Mouse (Mus musculus): ENCODE data around the gene Ankrd28. TPM values are rescaled to one million over a fixed set of nuclear protein-coding genes. Genes with fewer than 3 reads are reported as not detected.
A peak's percentile ranks its signal among the peaks of the same experiment; 100 is the strongest.
"Not testable (repeated sequence)": the region's sequence is repeated elsewhere in the genome, so short reads cannot be mapped to it uniquely, and the experiment has no call there.

Gene Ankrd28
- 7.3 and 8.4 TPM in 2 replicates for polyA plus RNA-seq (2015; fragmentation: Nextera tagmentation; extraction: Ambion mirVana)

DNA sequence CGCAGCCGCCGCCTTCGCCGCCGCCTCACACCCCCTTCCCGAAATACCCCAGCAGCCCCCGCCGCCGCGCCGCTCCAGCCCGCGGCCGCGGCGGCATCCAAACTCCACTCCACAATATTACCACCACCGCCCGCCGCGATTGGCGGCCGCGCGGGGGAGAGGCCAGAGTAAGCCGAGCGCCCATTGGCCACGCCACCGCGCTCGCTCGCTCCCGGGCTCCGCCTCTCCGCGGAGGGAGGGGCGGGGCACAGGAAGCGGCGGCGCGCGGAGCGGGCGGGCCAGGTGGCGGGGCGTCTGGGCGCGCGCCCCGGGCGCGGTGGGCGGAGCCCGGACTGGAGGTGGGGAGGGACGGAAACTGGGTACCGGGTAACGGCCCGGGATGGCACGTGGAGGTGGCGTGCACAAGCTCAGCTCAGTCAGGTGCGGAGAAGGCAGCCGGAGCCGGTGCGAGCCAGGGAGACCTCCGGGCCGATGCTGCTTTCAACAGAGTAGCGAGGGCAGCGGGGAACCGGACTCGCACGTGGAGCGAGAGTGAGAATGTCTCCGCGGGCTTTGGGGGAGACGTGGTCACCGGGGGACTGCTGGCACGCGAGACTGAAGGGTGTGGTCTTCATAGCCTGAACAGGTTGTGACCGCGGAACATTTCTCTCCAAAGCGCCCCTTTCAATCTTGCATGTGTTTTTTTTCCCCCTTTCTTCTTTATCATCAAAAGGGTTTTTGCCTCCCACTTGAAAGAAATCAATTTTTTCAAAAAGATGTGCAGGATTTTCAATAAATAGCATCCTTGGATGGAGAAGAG, at the start of gene Ankrd28:
Ankrd28 (minus strand) TSS at position 81 of the 799 bp plus-strand sequence.
- no peaks in the 10 kb centered on the region for H3K36me3 ChIP-seq
- WGBS: 1% methylated on average over 78 of the region's 81 CpGs
- H3K27ac ChIP-seq: peak within 1 kb of the TSS; percentile 97
- 0 out of 2 replicates have a peak, but pooled peaks cover 6% of the 10 kb centered on the region for H3K4me1 ChIP-seq
- no peaks in the 10 kb centered on the region for H3K9me3 ChIP-seq (replicated peaks)
- H3K27me3 ChIP-seq: no peaks in the 10 kb centered on the region
- H3K4me2 ChIP-seq: peak within 1 kb of the TSS; percentile 92
- H3K4me3 ChIP-seq (replicated peaks): peak within 1 kb of the TSS; percentile 96
- ATAC-seq (replicated peaks; ENCODE audit: low FRiP score): peak; percentile 98
- peak within 1 kb of the TSS; percentile 82 for H3K9ac ChIP-seq

DNA sequence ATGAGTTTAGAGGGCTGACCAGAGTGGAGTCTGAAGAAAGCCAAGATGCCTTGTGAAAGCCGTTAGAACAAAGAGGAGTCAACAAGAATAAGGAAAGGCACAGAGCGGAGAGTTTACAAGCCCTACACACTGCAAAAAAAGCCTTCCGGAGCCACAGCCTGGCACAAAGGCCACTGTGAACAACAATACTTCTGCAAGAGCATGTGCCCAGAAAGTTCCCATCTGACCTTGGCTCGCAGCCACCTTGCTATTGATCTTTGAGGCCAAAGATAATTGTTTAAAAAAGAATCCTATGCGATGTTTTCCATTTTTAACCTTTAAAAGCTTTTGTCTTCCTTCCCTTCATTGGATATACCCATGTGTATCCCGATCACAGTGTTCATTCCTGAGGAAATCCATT, 49.0 kb upstream of the Ankrd28 start:
- 85% methylated on average over 6 of the region's 6 CpGs for WGBS
- no peak overlapping the region for H3K4me2 ChIP-seq
- no peaks in the 10 kb centered on the region for H3K27me3 ChIP-seq
- no peak overlapping the region for H3K27ac ChIP-seq
- ATAC-seq (replicated peaks; ENCODE audit: low FRiP score): no peak
- H3K4me1 ChIP-seq: no peaks in the 10 kb centered on the region
- H3K4me3 ChIP-seq (replicated peaks): no peak overlapping the region
- H3K9ac ChIP-seq: no peak overlapping the region
- H3K9me3 ChIP-seq (replicated peaks): no peaks in the 10 kb centered on the region
- H3K36me3 ChIP-seq: no peaks in the 10 kb centered on the region

DNA sequence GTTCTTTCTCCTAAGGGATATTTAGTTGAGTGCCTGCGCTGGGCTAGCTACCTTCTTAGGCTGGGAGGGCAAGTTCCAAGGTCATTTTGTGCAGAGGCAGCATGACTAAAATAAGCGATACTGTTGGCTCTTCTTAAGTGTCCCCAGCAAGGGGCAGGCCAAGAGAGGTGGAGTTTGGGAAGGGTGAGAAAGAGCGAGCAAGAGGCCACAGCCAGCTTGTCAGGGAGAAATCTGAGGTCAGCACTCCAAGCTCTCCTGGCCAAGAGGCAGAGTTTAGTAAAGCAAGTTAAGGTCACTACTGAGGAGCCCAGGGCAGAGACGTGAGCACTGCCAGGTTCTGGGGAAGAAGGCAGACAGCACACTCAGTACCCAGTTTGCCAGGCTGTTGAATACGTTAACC, 41.7 kb upstream of the Ankrd28 start:
- Histone ChIP-seq H3K4me1 (0 out of 2 replicates have a peak, but pooled peaks cover 4% of the 10 kb centered on the region), H3K36me3 (no peaks in the 10 kb centered on the region), H3K27ac (no peak overlapping the region), H3K4me3 (replicated peaks) (no peak overlapping the region), H3K4me2 (no peak overlapping the region), H3K9me3 (replicated peaks) (peaks cover 1% of the 10 kb centered on the region; the same call in 1 of the 2 replicates), H3K9ac (no peak overlapping the region), H3K27me3 (no peaks in the 10 kb centered on the region)
- no peak for ATAC-seq (replicated peaks; ENCODE audit: low FRiP score)
- WGBS: 75% methylated on average over 5 of the region's 5 CpGs

DNA sequence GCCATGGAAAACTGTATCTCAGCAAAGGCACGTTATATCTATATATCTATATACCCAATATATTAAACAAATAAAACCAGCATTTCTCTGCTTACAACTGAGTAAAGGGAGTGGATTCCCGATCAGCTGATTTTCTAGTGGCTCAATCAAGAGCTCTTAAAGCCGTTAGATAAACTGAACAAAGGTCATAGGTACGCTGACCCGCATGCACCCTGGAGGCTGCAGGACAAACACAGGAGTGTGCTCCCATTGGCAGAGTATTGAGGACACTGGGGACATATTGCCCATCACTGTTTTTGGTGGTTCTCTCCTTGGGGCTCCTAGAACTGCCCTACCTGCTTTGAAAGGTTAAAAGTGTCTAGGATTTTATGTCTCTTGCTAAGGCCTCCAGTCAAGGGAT, 40.0 kb upstream of the Ankrd28 start:
- Histone ChIP-seq H3K36me3 (no peaks in the 10 kb centered on the region), H3K4me3 (replicated peaks) (no peak overlapping the region), H3K9ac (no peak overlapping the region), H3K4me1 (0 out of 2 replicates have a peak, but pooled peaks cover 4% of the 10 kb centered on the region), H3K4me2 (no peak overlapping the region), H3K27me3 (no peaks in the 10 kb centered on the region), H3K9me3 (replicated peaks) (peaks cover 15% of the 10 kb centered on the region), H3K27ac (no peak overlapping the region)
- ATAC-seq (replicated peaks; ENCODE audit: low FRiP score): no peak
- 86% methylated on average over 5 of the region's 5 CpGs for WGBS

DNA sequence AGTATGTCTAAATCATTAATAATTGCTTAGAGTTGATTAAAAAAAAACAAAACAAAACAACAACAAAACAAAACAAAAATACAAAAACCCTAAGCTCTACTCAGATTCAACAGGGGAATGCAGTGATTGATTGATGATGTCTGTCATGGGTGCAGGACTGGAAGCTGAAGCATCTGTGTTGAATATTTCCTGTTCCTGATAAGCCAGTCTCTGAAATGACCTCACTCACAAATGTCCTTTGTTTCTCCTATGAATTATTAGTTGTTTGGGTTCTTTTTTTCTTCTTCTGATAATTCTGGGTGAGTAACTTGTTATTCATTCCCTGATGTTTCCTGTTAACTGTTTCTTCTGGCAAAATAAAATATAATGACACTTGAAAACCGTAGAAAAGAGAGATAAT, 38.1 kb upstream of the Ankrd28 start:
- no peak for ATAC-seq (replicated peaks; ENCODE audit: low FRiP score)
- no peak overlapping the region for H3K27ac ChIP-seq
- H3K4me1 ChIP-seq: 0 out of 2 replicates have a peak, but pooled peaks cover 4% of the 10 kb centered on the region
- H3K36me3 ChIP-seq: no peaks in the 10 kb centered on the region
- H3K4me3 ChIP-seq (replicated peaks): no peak overlapping the region
- H3K9ac ChIP-seq: no peak overlapping the region
- WGBS: 44% methylated on average over 1 of the region's 1 CpGs
- H3K27me3 ChIP-seq: no peaks in the 10 kb centered on the region
- no peak overlapping the region for H3K4me2 ChIP-seq
- peaks cover 18% of the 10 kb centered on the region for H3K9me3 ChIP-seq (replicated peaks)

DNA sequence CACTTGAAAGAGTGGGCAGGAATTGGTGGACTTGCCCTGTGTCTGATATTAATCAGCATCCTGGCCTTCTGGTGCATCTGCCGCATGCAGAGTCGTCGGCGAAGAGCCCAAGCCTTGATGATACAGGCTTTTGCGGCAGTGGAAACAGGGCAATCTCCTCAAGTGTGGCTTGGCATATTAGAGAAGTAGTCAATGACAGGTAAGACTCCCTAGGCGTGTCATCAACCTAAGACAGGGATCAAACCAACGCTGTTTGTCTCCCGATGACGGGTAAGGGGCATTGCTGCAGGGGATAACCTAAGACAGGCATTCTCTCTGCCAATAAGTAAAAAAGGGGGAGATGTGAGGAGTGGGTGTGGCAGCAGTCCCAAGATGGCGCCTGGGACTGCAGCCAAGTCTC, 35.9 kb upstream of the Ankrd28 start:
- H3K4me2 ChIP-seq; ATAC-seq (replicated peaks; ENCODE audit: low FRiP score); H3K27me3 ChIP-seq; H3K27ac ChIP-seq; H3K36me3 ChIP-seq; H3K9ac ChIP-seq; H3K4me1 ChIP-seq; H3K4me3 ChIP-seq (replicated peaks): not testable (repeated sequence)
- H3K9me3 ChIP-seq (replicated peaks): peaks cover 27% of the 10 kb centered on the region
- 93% methylated on average over 10 of the region's 10 CpGs for whole genome bisulfite sequencing

GRCm38 (mm10) chr14:31858679-31859078, 28.2 kb upstream of the Ankrd28 start:
- Histone ChIP-seq H3K4me3 (replicated peaks) (no peak overlapping the region), H3K36me3 (no peaks in the 10 kb centered on the region), H3K9ac (no peak overlapping the region), H3K27me3 (no peaks in the 10 kb centered on the region), H3K4me1 (peaks cover 11% of the 10 kb centered on the region; the same call in 1 of the 2 replicates), H3K9me3 (replicated peaks) (peaks cover 9% of the 10 kb centered on the region; the same call in 1 of the 2 replicates), H3K27ac (no peak overlapping the region), H3K4me2 (no peak overlapping the region)
- WGBS: 93% methylated on average over 2 of the region's 2 CpGs
- no peak for ATAC-seq (replicated peaks; ENCODE audit: low FRiP score)

- Histone ChIP-seq H3K4me2 (no peak overlapping the region), H3K9me3 (replicated peaks) (peaks cover 7% of the 10 kb centered on the region; the same call in 1 of the 2 replicates), H3K36me3 (no peaks in the 10 kb centered on the region), H3K27ac (0 out of 2 replicates have a peak overlapping the region, but pooled peaks have one; percentile 9), H3K27me3 (no peaks in the 10 kb centered on the region), H3K4me1 (peaks cover 11% of the 10 kb centered on the region; the same call in 1 of the 2 replicates), H3K9ac (no peak overlapping the region), H3K4me3 (replicated peaks) (no peak overlapping the region)
- 58% methylated on average over 11 of the region's 11 CpGs for WGBS
- no peak for ATAC-seq (replicated peaks; ENCODE audit: low FRiP score)
These were observed 26.9 kb upstream of the Ankrd28 start for GRCm38 (mm10) chr14:31857096-31857975.

DNA sequence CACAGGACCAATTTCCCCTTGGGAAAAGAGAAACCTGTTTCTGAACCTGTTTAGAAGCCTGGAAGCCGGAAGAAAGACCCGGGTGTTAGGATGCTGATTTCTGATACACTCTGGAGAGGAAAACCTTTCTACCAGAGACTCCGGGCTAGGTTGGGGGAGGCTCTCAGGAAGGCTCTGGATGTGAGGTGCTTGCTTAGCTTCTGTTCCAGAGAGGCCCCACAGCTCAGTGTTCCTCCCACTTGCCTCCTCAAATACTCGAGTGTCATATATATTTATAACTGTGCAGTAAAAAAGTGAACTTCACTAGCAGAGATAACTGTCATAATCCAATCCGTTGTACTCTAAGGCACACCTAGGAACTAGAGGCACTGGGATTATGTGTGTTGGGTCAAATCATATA, 25.6 kb upstream of the Ankrd28 start:
- no peaks in the 10 kb centered on the region for H3K27me3 ChIP-seq
- WGBS: 61% methylated on average over 5 of the region's 5 CpGs
- no peak overlapping the region for H3K9ac ChIP-seq
- no peak overlapping the region for H3K27ac ChIP-seq
- H3K4me2 ChIP-seq: no peak overlapping the region
- no peaks in the 10 kb centered on the region for H3K36me3 ChIP-seq
- no peaks in the 10 kb centered on the region for H3K9me3 ChIP-seq (replicated peaks)
- ATAC-seq (replicated peaks; ENCODE audit: low FRiP score): no peak
- H3K4me3 ChIP-seq (replicated peaks): no peak overlapping the region
- peaks cover 11% of the 10 kb centered on the region; the same call in 1 of the 2 replicates for H3K4me1 ChIP-seq

DNA sequence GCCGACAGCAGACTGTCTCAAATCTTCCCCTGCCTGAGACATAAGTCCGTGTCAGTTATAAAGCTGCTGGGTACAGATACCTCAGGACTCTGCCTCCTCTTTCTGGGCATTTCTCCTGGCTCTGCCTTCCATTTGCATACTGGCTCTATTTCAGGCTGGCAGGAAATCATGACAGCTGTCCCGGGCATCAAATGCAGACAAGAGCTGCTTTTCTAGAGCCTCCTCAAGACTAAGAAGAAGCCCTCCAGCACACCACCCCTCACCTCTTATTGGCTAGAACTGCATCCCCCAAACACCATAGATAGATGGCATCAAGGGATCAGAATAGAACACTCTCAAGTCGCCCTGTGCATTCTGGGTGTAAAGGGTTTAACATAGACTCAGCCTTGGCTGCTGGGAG, 24.2 kb upstream of the Ankrd28 start:
- Histone ChIP-seq H3K4me3 (replicated peaks) (no peak overlapping the region), H3K4me2 (no peak overlapping the region), H3K36me3 (no peaks in the 10 kb centered on the region), H3K27ac (no peak overlapping the region), H3K27me3 (no peaks in the 10 kb centered on the region), H3K9ac (no peak overlapping the region), H3K9me3 (replicated peaks) (no peaks in the 10 kb centered on the region), H3K4me1 (peaks cover 11% of the 10 kb centered on the region; the same call in 1 of the 2 replicates)
- WGBS: 72% methylated on average over 4 of the region's 4 CpGs
- ATAC-seq (replicated peaks; ENCODE audit: low FRiP score): no peak

- no peak overlapping the region for H3K4me3 ChIP-seq (replicated peaks)
- no peaks in the 10 kb centered on the region for H3K27me3 ChIP-seq
- H3K9me3 ChIP-seq (replicated peaks): peaks cover 7% of the 10 kb centered on the region; the same call in 1 of the 2 replicates
- no peaks in the 10 kb centered on the region for H3K36me3 ChIP-seq
- no peaks in the 10 kb centered on the region for H3K4me1 ChIP-seq
- 75% methylated on average over 4 of the region's 4 CpGs for WGBS
- no peak overlapping the region for H3K4me2 ChIP-seq
- H3K9ac ChIP-seq: no peak overlapping the region
- H3K27ac ChIP-seq: no peak overlapping the region
- ATAC-seq (replicated peaks; ENCODE audit: low FRiP score): no peak
These were observed 13.1 kb upstream of the Ankrd28 start for GRCm38 (mm10) chr14:31843571-31843970.

DNA sequence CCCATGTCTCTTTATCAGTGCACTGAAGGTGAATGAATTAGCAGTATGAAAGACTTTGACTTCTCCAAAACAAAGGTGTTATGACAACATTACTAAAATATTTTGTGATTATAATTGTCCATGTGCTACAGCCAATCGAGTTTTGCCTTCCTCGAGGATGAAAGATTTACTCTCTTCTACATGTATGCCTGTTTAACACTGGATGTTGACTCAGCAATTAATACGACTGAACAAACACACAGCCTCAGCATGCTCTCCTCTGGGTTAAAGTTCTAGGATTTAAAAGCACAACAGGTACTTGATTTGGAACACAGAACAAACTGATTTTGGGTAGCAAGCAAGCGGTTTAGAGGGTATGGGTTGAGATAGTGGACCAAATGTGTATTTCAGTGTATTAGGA, 1.6 kb upstream of the Ankrd28 start:
- H3K27me3 ChIP-seq: no peaks in the 10 kb centered on the region
- peaks cover 3% of the 10 kb centered on the region; the same call in 1 of the 2 replicates for H3K9me3 ChIP-seq (replicated peaks)
- H3K27ac ChIP-seq: no peak overlapping the region
- no peak overlapping the region for H3K9ac ChIP-seq
- no peak overlapping the region for H3K4me3 ChIP-seq (replicated peaks)
- no peaks in the 10 kb centered on the region for H3K36me3 ChIP-seq
- 0 out of 2 replicates have a peak, but pooled peaks cover 6% of the 10 kb centered on the region for H3K4me1 ChIP-seq
- no peak overlapping the region for H3K4me2 ChIP-seq
- no peak for ATAC-seq (replicated peaks; ENCODE audit: low FRiP score)
- WGBS: 39% methylated on average over 4 of the region's 4 CpGs
